Mouse (Mus musculus) ES-E14 (cell line): Measurements from ENCODE around the gene Hdac8. TPM values are rescaled to one million over a fixed set of nuclear protein-coding genes. Genes with fewer than 3 reads are reported as not detected.

Experiments used
- DNase-seq: peaks from one replicate; pipeline ENCODE4 v3.0.0-alpha.2; 2013; ENCODE audit warnings: low read depth, low spot score
- H3K27ac ChIP-seq: 2 replicates; pipeline ENCODE4 v1.5.1; 2012; ENCODE audit warnings: low read depth, mild to moderate bottlenecking, low read length, moderate library complexity, mixed read lengths; ENCODE audit not compliant: poor library complexity, insufficient read depth, severe bottlenecking
- H3K36me3 ChIP-seq: 2 replicates; pipeline ENCODE4 v1.6.1; 2012; ENCODE audit warnings: mild to moderate bottlenecking, low read length, moderate library complexity, mixed read lengths; ENCODE audit not compliant: control insufficient read depth, poor library complexity, insufficient read depth, severe bottlenecking
- H3K4me1 ChIP-seq, 2 experiments: fragments of 150-350 bp in 1 of 2; sonication (generic) in 1 of 2; 2 replicates each; pipeline ENCODE4 v1.6.1; 2012; ENCODE audit warnings: low read length in 2 of 2, mild to moderate bottlenecking in 1 of 2, mixed read lengths in 1 of 2; ENCODE audit not compliant: control insufficient read depth in 2 of 2, insufficient read depth in 2 of 2, poor library complexity in 1 of 2
- H3K4me3 ChIP-seq, 2 experiments: fragments of 150-350 bp in 1 of 2; sonication (generic) in 1 of 2; 2 replicates each; pipeline ENCODE4 v1.5.1; 2012; ENCODE audit warnings: low read length in 2 of 2, low read depth in 1 of 2, mild to moderate bottlenecking in 1 of 2, mixed read lengths in 1 of 2; ENCODE audit not compliant: insufficient read depth in 1 of 2, poor library complexity in 1 of 2, severe bottlenecking in 1 of 2
- H3K9ac ChIP-seq: 2 replicates; pipeline ENCODE4 v1.6.1; 2012; ENCODE audit warnings: low read depth, mild to moderate bottlenecking, low read length, mixed read lengths; ENCODE audit not compliant: poor library complexity, insufficient read depth, severe bottlenecking
- H3K9me3 ChIP-seq: fragments of 150-350 bp; sonication (generic); 2 replicates; pipeline ENCODE4 v1.6.1; 2012; ENCODE audit warnings: low read depth, mild to moderate bottlenecking, low read length; ENCODE audit not compliant: control insufficient read depth, insufficient read depth
- CHD2 ChIP-seq: IDR thresholded peaks from 2 replicates; pipeline ENCODE4 v1.6.1; 2014; ENCODE audit warnings: mild to moderate bottlenecking, low read depth, low read length, inconsistent platforms
- HCFC1 ChIP-seq: IDR thresholded peaks from 2 replicates; pipeline ENCODE4 v1.6.1; 2012; ENCODE audit warnings: low read length, inconsistent platforms, borderline replicate concordance; ENCODE audit not compliant: insufficient read depth
- MAFK ChIP-seq: IDR thresholded peaks from 2 replicates; pipeline ENCODE4 v1.6.1; 2014; ENCODE audit warnings: mild to moderate bottlenecking, low read depth, low read length, inconsistent platforms; ENCODE audit not compliant: insufficient read depth
- ZC3H11A ChIP-seq: IDR thresholded peaks from 2 replicates; pipeline ENCODE4 v1.6.1; 2012; ENCODE audit warnings: low read depth, mild to moderate bottlenecking, inconsistent platforms, low read length, borderline replicate concordance
- ZNF384 ChIP-seq: IDR thresholded peaks from 2 replicates; pipeline ENCODE4 v1.6.1; 2012; ENCODE audit warnings: low read depth, low read length, inconsistent platforms
- in situ Hi-C, 2 experiments: fragments of 600-800 bp; cut with MboI; formaldehyde crosslinking; loops; one replicate each; pipeline ENCODE4 v1.15.1; 2025; ENCODE audit warnings: low sequenced_read_pairs in 2 of 2, inconsistent platforms in 1 of 2; ENCODE audit not compliant: unreplicated experiment in 2 of 2
- total RNA-seq: library from RNA; depleted of rRNA; stranded (reverse); fragments of 300-350 nt; gene quantifications from 2 replicates; pipeline ENCODE4 v1.2.3, GENCODE M21; 2012; rRNA removed

Gene Hdac8
- total RNA-seq, 1 experiment = 4.0 TPM

DNA sequence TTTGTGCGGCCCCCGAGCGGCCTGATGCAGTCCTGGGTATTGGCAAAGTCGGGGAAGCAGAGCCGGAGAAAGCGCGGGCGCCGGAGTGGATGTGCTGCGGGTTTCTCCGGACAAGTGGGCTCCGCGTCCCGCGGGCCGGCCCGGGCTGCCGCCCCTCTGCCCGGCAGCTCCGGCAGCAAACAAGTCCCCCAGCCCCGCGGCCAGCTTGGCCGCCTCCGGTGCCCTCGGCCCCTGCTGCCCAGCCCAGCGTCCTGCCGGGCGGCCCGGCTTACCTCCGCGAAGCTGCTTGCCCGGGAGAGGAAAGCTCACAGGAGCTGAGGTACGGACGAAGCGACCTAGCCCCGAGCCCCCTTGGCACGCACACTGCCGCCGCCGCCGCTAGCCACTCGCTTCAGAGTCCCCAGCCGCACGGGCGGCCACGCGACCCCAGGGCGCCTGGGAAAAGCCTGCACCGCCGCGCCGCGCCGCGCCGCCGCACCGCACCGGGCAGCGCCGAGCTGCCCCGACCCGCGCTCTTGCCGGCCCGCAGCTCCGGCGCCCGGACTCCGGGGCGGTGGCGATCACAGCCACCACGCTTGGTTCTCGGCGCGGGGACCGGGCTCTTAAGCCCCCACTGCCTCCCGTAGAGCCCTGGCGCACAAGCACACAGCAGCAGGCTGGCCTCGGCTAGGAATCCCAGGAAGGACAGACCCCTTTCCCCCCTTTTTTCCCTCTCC is 253.8 kb downstream of the Hdac8 start:
- in situ Hi-C loops = no loop called here
- no peak for DNase-seq
- H3K9me3 ChIP-seq = no peaks in the 10 kb centered on the region
- peak overlapping the region; percentile 70 for H3K4me3 ChIP-seq
- H3K9ac ChIP-seq = peak overlapping the region; percentile 64
- TF ChIP-seq HCFC1 = no peak
- no peaks in the 10 kb centered on the region for H3K4me1 ChIP-seq
- no peaks in the 10 kb centered on the region for H3K36me3 ChIP-seq
- H3K27ac ChIP-seq = no peak overlapping the region

DNA sequence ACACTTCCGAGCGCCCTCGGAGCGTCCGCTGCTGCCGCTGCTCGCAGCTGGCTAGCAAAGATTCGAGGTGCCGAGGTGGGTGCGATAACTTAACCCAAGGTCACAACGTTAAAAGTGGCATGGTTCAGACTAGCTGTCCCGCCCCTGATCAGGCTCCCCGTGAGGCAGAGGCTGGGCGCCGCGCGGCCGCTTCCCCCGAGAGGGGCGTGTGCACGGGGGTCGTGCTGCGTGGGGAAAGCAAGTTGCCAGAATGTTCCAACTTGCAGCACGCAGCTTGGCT is 254.3 kb downstream of the Hdac8 start:
- Histone ChIP-seq H3K4me1 (no peaks in the 10 kb centered on the region), H3K9me3 (no peaks in the 10 kb centered on the region), H3K27ac (no peak overlapping the region), H3K36me3 (no peaks in the 10 kb centered on the region), H3K9ac (peak overlapping the region; percentile 10; the same call in 1 of the 2 replicates), H3K4me3 (peak overlapping the region; percentile 64 to 70)
- no peak for DNase-seq
- TF ChIP-seq ZC3H11A (no peak), HCFC1 (no peak), CHD2 (no peak), MAFK (no peak), ZNF384 (no peak)
- in situ Hi-C loops = no loop called here

DNA sequence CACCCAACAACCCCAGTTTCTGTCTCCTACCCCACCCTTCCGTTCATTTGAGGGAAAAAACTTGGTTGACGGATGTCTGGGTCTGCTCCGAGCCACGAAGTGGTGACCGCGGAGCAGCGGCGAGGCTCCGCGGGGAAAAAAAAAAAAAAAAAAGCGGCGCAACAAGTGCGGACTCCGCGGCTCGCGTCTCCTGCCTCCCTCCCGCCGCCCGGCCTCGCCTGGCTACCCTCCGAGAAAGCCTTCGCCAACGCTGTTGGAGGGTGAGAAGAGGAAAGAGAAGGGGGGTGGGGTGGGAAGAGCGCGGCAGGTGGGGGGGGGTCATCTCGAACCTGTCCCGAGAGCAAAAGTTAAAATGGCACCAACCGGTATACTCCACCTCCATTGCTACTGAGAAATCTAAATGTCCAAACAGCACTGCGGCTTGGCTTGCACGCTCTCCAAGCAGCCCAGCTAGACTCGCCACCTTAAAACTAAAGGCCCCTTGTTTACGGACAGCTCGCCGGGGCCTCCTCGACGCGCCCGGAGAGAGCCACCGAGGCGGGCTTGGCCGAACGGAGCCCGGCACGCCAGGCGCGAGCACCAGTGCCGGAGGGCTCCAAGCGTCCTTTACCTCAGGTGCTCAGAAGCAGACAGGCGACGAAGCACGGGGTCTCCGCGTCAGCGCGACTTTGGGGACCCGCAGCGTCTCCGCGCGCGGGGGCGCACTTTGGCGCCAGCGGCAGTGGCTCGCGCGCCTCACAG is 254.8 kb downstream of the Hdac8 start:
- peak overlapping the region; percentile 64 to 70 for H3K4me3 ChIP-seq
- peak overlapping the region; percentile 10; the same call in 1 of the 2 replicates for H3K9ac ChIP-seq
- no peak overlapping the region for H3K27ac ChIP-seq
- no peaks in the 10 kb centered on the region for H3K36me3 ChIP-seq
- DNase-seq = no peak
- in situ Hi-C loops = no loop called here
- H3K4me1 ChIP-seq = no peaks in the 10 kb centered on the region
- peak; percentile 69 for TF ChIP-seq ZNF384
- no peak for TF ChIP-seq CHD2
- no peak for TF ChIP-seq MAFK
- no peaks in the 10 kb centered on the region for H3K9me3 ChIP-seq

DNA sequence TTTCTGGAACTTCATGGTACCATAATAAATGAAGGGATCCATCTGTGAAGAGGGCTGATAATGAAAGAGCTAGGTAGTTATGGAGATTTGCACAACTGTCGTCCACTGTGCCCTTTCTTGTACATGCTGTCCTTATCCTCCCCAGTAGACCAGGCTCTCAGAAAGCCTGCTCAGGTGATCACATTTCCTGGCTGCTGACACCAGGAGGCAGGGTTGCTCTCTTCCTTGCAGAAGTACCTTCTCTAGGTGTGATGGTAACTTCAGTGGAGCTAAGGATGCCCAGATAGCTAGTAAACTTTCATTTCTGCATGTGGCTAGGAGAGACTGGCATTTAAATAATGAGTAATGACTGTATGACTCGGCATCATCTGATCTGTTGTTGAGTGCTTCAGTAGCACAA is 260.8 kb downstream of the Hdac8 start:
- Histone ChIP-seq H3K9me3 (no peaks in the 10 kb centered on the region), H3K4me1 (no peaks in the 10 kb centered on the region), H3K9ac (no peak overlapping the region), H3K36me3 (no peaks in the 10 kb centered on the region), H3K27ac (no peak overlapping the region), H3K4me3 (no peak overlapping the region)
- in situ Hi-C loops = loop anchor here in 1 of 2 experiments (25.0 kb wide), 1 partner anchor 243 kb away; no protein-coding TSS in a partner anchor
- no peak for DNase-seq
- TF ChIP-seq HCFC1 (no peak), ZC3H11A (no peak), MAFK (no peak), ZNF384 (no peak), CHD2 (no peak)

Other genes with a start within 250 kb of the Hdac8 start
- 5.1 and 5.9 TPM in 2 replicates for gene Phka1, start 138.9 kb upstream of the Hdac8 start, total RNA-seq
- gene Gm3880, start 181.6 kb upstream of the Hdac8 start, total RNA-seq = 1.7 TPM in 1 of 2 replicates, not detected in the other
- 2.0 and 3.1 TPM in 2 replicates for gene Gm9112, start 202.3 kb upstream of the Hdac8 start, total RNA-seq
- gene Dmrtc1b, start 202.5 kb upstream of the Hdac8 start, total RNA-seq = 0.27 TPM in 1 of 2 replicates, not detected in the other